Mouse (Mus musculus): Measurements from ENCODE around the gene Itgb7.
A peak's percentile ranks its signal among the peaks of the same experiment; 100 is the strongest.

GRCm38 (mm10) chr15:102245891-102246741 is 14.4 kb upstream of the Itgb7 start:
- no peak for TF ChIP-seq CTCF (IDR thresholded peaks at IDR 0.05; ENCODE audit: insufficient read depth, low read length)
- peak; percentile 90; the same call in 1 of the 2 replicates for TF ChIP-seq POLR2A (IDR thresholded peaks at IDR 0.05; ENCODE audit: borderline replicate concordance, extremely low read depth, low read depth, low read length)
